Mouse (Mus musculus): ENCODE results near the gene Xdh.
"Not testable (repeated sequence)": the region's sequence is repeated elsewhere in the genome, so short reads cannot be mapped to it uniquely, and the experiment has no call there.

Gene Xdh

GRCm38 (mm10) chr17:73881295-73881694 lies 68.7 kb downstream of the Xdh start:
- DNase-seq (ENCODE audit: inconsistent ontology term) = no peak

- DNase-seq (ENCODE audit: inconsistent ontology term) = no peak
These were observed 69.7 kb downstream of the Xdh start for GRCm38 (mm10) chr17:73880286-73880685.

- no peak for DNase-seq (ENCODE audit: inconsistent ontology term)
These were observed 70.6 kb downstream of the Xdh start for GRCm38 (mm10) chr17:73879262-73879916.

- DNase-seq (ENCODE audit: inconsistent ontology term) = no peak
These were observed 74.3 kb downstream of the Xdh start for GRCm38 (mm10) chr17:73875674-73876073.

GRCm38 (mm10) chr17:73875268-73875667 lies 74.7 kb downstream of the Xdh start:
- no peak for DNase-seq (ENCODE audit: inconsistent ontology term)

GRCm38 (mm10) chr17:73870956-73871605 lies 78.9 kb downstream of the Xdh start:
- no peak for DNase-seq (ENCODE audit: inconsistent ontology term)

GRCm38 (mm10) chr17:73869008-73869685 lies 80.8 kb downstream of the Xdh start:
- DNase-seq (ENCODE audit: inconsistent ontology term) = no peak

GRCm38 (mm10) chr17:73853717-73854116 lies 96.3 kb downstream of the Xdh start:
- peak; percentile 32 for DNase-seq (ENCODE audit: inconsistent ontology term)

GRCm38 (mm10) chr17:73853041-73853440 lies 97.0 kb downstream of the Xdh start:
- DNase-seq (ENCODE audit: inconsistent ontology term) = no peak

- no peak for DNase-seq (ENCODE audit: inconsistent ontology term)
These were observed 102.6 kb downstream of the Xdh start for GRCm38 (mm10) chr17:73847399-73847798.

- no peak for DNase-seq (ENCODE audit: inconsistent ontology term)
These were observed 104.4 kb downstream of the Xdh start for GRCm38 (mm10) chr17:73845632-73846031.

- DNase-seq (ENCODE audit: inconsistent ontology term) = no peak
These were observed 107.0 kb downstream of the Xdh start for GRCm38 (mm10) chr17:73842963-73843362.

GRCm38 (mm10) chr17:73839876-73840275 lies 110.1 kb downstream of the Xdh start:
- not testable (repeated sequence) for DNase-seq (ENCODE audit: inconsistent ontology term)

GRCm38 (mm10) chr17:73839086-73839835 lies 110.7 kb downstream of the Xdh start:
- DNase-seq (ENCODE audit: inconsistent ontology term) = no peak

- DNase-seq (ENCODE audit: inconsistent ontology term) = no peak
These were observed 112.8 kb downstream of the Xdh start for GRCm38 (mm10) chr17:73837244-73837643.

- no peak for DNase-seq (ENCODE audit: inconsistent ontology term)
These were observed 113.4 kb downstream of the Xdh start for GRCm38 (mm10) chr17:73836601-73837000.
